Mouse (Mus musculus) forebrain, postnatal 0 days (tissue): ENCODE data around the gene Psmd12. TPM values are rescaled to one million over a fixed set of nuclear protein-coding genes. Genes with fewer than 3 reads are reported as not detected.

Experiments
- ATAC-seq: fragments of 200-750 bp; cut with Nextera tagmentation; 2 replicates; pipeline ENCODE4 v1.8.0; 2017; ENCODE audit warnings: mild to moderate bottlenecking, moderate library complexity
- DNase-seq: peaks from one replicate; pipeline ENCODE4 v3.0.0-alpha.2; 2015
- H3K27ac ChIP-seq: fragments of 300-500 bp; sonication (generic); 2 replicates; pipeline ENCODE4 v1.5.1; 2014; ENCODE audit warnings: low read depth, mild to moderate bottlenecking, antibody characterized with exemption, low read length, moderate library complexity, mixed read lengths
- H3K27me3 ChIP-seq: fragments of 300-500 bp; sonication (generic); 2 replicates; pipeline ENCODE4 v1.6.1; 2014; ENCODE audit warnings: mild to moderate bottlenecking, low read length, mixed read lengths; ENCODE audit not compliant: insufficient read depth
- H3K36me3 ChIP-seq: fragments of 300-500 bp; sonication (generic); 2 replicates; pipeline ENCODE4 v1.6.1; 2014; ENCODE audit warnings: mild to moderate bottlenecking, moderate library complexity; ENCODE audit not compliant: insufficient read depth
- H3K4me1 ChIP-seq: fragments of 300-500 bp; sonication (generic); 2 replicates; pipeline ENCODE4 v1.6.1; 2014; ENCODE audit warnings: antibody characterized with exemption; ENCODE audit not compliant: insufficient read depth
- H3K4me2 ChIP-seq: fragments of 300-500 bp; sonication (generic); 2 replicates; pipeline ENCODE4 v1.6.1; 2014; ENCODE audit warnings: low read depth, mild to moderate bottlenecking, moderate library complexity
- H3K4me3 ChIP-seq: fragments of 300-500 bp; sonication (generic); 2 replicates; pipeline ENCODE4 v1.5.1; 2014; ENCODE audit warnings: low read depth, low read length, mixed read lengths
- H3K9ac ChIP-seq: fragments of 300-500 bp; sonication (generic); 2 replicates; pipeline ENCODE4 v1.6.1; 2014; ENCODE audit warnings: mild to moderate bottlenecking
- H3K9me3 ChIP-seq: fragments of 300-500 bp; sonication (generic); 2 replicates; pipeline ENCODE4 v1.6.1; 2016; ENCODE audit warnings: low read length
- CTCF ChIP-seq: sonication (generic); IDR thresholded peaks from 2 replicates; pipeline ENCODE4 v1.5.1; 2016; ENCODE audit warnings: antibody characterized with exemption, control low read depth, low read depth
- WGBS: fragments of 180-500 bp; shearing (Covaris S2); extraction: QIAGEN DNeasy Blood & Tissue Kit; methylation state at CpG from one replicate; pipeline ENCODE4 v1.1.7; 2014; 5-methylcytosine and 5-hydroxymethylcytosine counted together
- polyA plus RNA-seq: library from polyadenylated mRNA; unstranded; fragments of >200 nt; fragmentation: Nextera tagmentation; extraction: Ambion mirVana; gene quantifications from 2 replicates; pipeline ENCODE4 v1.2.1, GENCODE M21; 2015
- total RNA-seq: library from RNA; depleted of rRNA; stranded (reverse); fragments of >200 nt; gene quantifications from 2 replicates; pipeline ENCODE4 v1.2.3, GENCODE M21; 2014; rRNA removed

Gene Psmd12
- total RNA-seq, result 54.5 and 59.1 TPM in 2 replicates
- polyA plus RNA-seq, result 146 and 149 TPM in 2 replicates

- Histone ChIP-seq H3K9ac (peak within 1 kb of the TSS; percentile 97), H3K4me1 (peaks cover 8% of the 10 kb centered on the region), H3K27me3 (no peaks in the 10 kb centered on the region), H3K4me3 (peak within 1 kb of the TSS; percentile 92), H3K36me3 (no peaks in the 10 kb centered on the region), H3K9me3 (no peaks in the 10 kb centered on the region), H3K4me2 (peak within 1 kb of the TSS; percentile 65), H3K27ac (peak within 1 kb of the TSS; percentile 79)
- TF ChIP-seq CTCF, result peak; percentile 53
- WGBS, result under 1% methylated on average over 51 of the region's 51 CpGs
- DNase-seq (peak; percentile 98), ATAC-seq (peak; percentile 100)
Observed at GRCm38 (mm10) chr11:107479053-107479861, at the start of gene Psmd12. Gene Psmd12 (plus strand): TSS chr11:107479484.

DNA sequence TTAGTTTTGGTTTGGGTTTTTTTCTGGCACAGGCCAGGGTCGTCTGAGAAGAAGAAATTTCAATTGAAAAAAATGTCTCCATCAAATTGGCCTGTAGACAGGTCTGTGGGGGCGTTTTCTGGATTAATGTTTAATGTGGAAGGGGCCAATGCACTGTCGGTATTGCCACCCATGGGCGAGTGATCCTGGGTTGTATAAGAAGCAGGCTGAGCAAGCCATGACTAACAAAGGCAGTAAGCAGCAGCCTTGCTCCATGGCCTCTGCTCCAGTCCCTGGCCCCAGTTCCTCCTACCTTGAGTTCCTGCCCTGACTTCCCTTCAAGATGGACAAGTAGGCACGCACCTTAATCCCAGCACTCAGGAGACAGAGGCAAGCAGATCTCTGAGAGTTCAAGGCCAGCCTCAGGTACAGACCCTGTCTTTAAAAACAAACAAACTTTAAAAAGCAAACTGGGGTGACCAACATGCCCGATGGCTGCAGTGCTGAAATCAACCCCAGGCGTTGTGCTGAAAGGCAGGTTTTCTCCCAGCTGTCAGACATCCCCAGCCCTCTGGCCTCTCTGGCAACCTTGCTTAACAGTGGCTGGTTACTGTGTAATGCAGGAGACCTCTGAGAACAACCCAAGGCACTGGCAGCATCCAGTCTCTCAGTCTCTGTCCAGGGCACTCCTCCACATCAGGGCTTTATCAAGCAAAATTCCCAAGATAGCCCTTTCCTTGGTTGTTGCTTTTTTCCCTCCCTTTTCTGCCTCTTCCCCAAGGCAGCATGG is 47.9 kb upstream of the Psmd12 start:
- no peaks in the 10 kb centered on the region for H3K4me1 ChIP-seq
- DNase-seq (no peak), ATAC-seq (no peak)
- no peaks in the 10 kb centered on the region for H3K9me3 ChIP-seq
- no peak overlapping the region for H3K9ac ChIP-seq
- H3K27ac ChIP-seq, result 0 out of 2 replicates have a peak overlapping the region, but pooled peaks have one; percentile 21
- no peaks in the 10 kb centered on the region for H3K27me3 ChIP-seq
- no peak overlapping the region for H3K4me3 ChIP-seq
- WGBS, result 87% methylated on average over 7 of the region's 7 CpGs
- TF ChIP-seq CTCF, result no peak
- H3K4me2 ChIP-seq, result no peak overlapping the region
- no peaks in the 10 kb centered on the region for H3K36me3 ChIP-seq

GRCm38 (mm10) chr11:107435776-107436449 is 43.4 kb upstream of the Psmd12 start:
- ATAC-seq (no peak), DNase-seq (no peak)
- Histone ChIP-seq H3K4me1 (no peaks in the 10 kb centered on the region), H3K4me2 (no peak overlapping the region), H3K27ac (no peak overlapping the region), H3K9me3 (no peaks in the 10 kb centered on the region), H3K4me3 (no peak overlapping the region), H3K9ac (no peak overlapping the region), H3K36me3 (no peaks in the 10 kb centered on the region), H3K27me3 (no peaks in the 10 kb centered on the region)
- TF ChIP-seq CTCF, result no peak
- WGBS, result 91% methylated on average over 6 of the region's 6 CpGs

DNA sequence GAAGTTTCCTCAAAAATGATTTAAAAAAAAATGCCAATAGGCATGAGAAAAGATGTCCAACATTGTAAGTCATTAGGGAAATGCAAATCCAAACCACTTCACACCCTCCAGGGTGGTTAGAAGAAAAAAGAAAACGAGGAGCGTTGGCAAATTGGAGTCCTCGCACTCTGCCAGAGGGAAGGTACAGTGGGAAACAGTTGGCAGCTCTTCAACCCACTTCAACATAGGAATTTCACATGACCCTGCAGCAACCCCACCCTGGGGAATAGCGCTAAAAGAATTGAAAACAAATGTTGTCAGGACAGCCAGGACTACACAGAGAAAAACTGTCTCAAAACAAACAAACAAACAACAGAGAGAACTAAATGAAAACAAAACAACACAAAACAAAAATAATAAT is 41.6 kb upstream of the Psmd12 start:
- Histone ChIP-seq H3K4me3 (no peak overlapping the region), H3K4me1 (no peaks in the 10 kb centered on the region), H3K9me3 (no peaks in the 10 kb centered on the region), H3K27ac (no peak overlapping the region), H3K36me3 (no peaks in the 10 kb centered on the region), H3K9ac (no peak overlapping the region), H3K4me2 (no peak overlapping the region), H3K27me3 (no peaks in the 10 kb centered on the region)
- peak; percentile 36 for DNase-seq
- peak; percentile 23; the same call in 1 of the 2 replicates for ATAC-seq
- TF ChIP-seq CTCF, result no peak
- WGBS, result 21% methylated on average over 4 of the region's 4 CpGs

GRCm38 (mm10) chr11:107438140-107438539 is 41.1 kb upstream of the Psmd12 start:
- DNase-seq (no peak), ATAC-seq (no peak)
- Histone ChIP-seq H3K9ac (no peak overlapping the region), H3K4me1 (no peaks in the 10 kb centered on the region), H3K4me3 (no peak overlapping the region), H3K9me3 (no peaks in the 10 kb centered on the region), H3K27ac (no peak overlapping the region), H3K27me3 (no peaks in the 10 kb centered on the region), H3K36me3 (no peaks in the 10 kb centered on the region), H3K4me2 (no peak overlapping the region)
- TF ChIP-seq CTCF, result no peak
- WGBS, result 54% methylated on average over 3 of the region's 3 CpGs

DNA sequence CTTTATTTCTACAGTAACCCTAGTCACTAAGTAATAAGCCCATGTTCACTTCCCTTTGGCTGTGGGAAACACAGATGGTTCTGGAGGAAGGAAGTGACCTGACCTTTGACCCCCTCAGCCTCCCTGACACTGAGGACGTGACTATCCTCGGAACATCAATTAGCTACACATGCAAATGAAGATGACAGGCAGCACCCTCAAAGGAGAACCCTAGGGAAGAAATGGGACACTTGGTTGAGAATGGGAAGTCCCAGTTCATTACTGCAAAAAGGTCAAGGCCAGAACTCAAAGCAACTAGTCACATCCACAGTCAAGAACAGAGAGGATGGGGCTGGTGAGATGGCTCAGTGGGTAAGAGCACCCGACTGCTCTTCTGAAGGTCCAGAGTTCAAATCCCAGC is 38.2 kb upstream of the Psmd12 start:
- Histone ChIP-seq H3K9me3 (no peaks in the 10 kb centered on the region), H3K4me3 (no peak overlapping the region), H3K4me2 (no peak overlapping the region), H3K9ac (no peak overlapping the region), H3K27me3 (no peaks in the 10 kb centered on the region), H3K36me3 (no peaks in the 10 kb centered on the region), H3K4me1 (no peaks in the 10 kb centered on the region), H3K27ac (no peak overlapping the region)
- 73% methylated on average over 3 of the region's 3 CpGs for WGBS
- no peak for TF ChIP-seq CTCF
- DNase-seq, result no peak
- ATAC-seq, result no peak
